Comparison of ENCODE assay signal across 9 mouse cellular contexts in the genomic region with DNA sequence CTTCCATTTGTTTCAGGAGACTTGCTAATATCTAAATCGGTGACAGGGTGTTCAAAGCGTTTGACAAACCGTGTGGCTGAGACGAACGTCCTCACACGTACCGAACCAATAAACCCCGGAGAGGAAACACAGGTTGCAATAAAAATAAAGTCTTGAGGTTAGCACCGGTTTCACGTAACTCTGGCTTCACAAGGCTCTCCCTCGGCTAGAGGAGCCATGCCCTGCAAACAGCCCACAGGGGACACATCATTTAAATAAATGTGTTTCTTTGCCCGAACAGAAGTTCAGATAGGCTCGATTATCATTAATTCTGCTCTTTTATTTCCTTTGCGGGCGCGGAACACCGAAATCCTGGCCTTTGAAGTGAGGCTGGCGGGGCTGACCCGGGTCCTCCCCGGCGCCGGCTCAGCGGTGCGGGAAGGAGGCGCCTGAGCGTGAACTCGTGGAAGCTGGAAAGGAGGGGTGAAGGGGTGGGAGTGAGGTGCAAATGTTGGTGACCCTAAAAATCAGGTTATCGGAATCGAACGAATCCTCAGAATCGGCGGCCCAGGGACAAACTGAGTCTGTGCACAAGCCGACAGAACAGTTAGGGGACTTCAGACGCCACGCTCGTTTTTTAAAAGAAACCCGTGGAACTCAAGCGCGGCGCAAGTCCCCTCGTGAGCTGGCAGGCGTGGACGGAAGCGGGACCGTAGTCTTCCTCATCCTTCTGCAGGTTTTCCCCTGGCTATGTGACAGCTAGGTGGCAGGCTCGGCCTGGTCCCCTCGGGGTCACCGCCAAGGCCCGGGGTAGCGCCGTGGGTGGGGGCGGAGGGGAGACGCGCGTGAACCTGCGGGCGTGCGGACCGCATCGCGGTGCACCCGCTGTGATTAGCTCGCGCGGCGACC. TPM values are rescaled to one million over a fixed set of nuclear protein-coding genes. Genes with fewer than 3 reads are reported as not detected.
DNase-seq lines count a peak whose midpoint lies in the region; ATAC-seq and TF ChIP-seq lines count a peak whose summit lies in the region.
"Had no signal": no experiment of that assay in that cellular context is flagged by ENCODE, and none has a peak within 500 bp of the region (broad histone marks: within the 10 kb centered on the region; RNA-seq: fewer than 3 reads in every experiment).

No protein-coding gene starts in this region.

- H3K36me3 ChIP-seq in embryonic facial prominence, embryonic 10.5 days (replicated peaks) = no peaks in the 10 kb centered on the region
- no peaks in the 10 kb centered on the region for H3K36me3 ChIP-seq in heart, postnatal 0 days (replicated peaks; ENCODE audit: control insufficient read depth, insufficient read depth, low read length)
- H3K36me3 ChIP-seq in midbrain, embryonic 16.5 days (ENCODE audit: control insufficient read depth, insufficient read depth, low read length) = no peaks in the 10 kb centered on the region
- H3K36me3 ChIP-seq: G1E had no signal

- H3K9ac ChIP-seq in heart, postnatal 0 days (replicated peaks; ENCODE audit: low read depth, low read length) = 0 out of 2 replicates have a peak overlapping the region, but pooled peaks have one; percentile 33
- no peak overlapping the region for H3K9ac ChIP-seq in midbrain, embryonic 16.5 days (ENCODE audit: low read depth, low read length)

- H3K27ac ChIP-seq in gastrocnemius, adult 2 months = no peak overlapping the region; the same call in 1 of the 2 replicates
- peak overlapping the region; percentile 80 for H3K27ac ChIP-seq in embryonic facial prominence, embryonic 10.5 days (replicated peaks)
- H3K27ac ChIP-seq in heart, postnatal 0 days (ENCODE audit: low read depth) = no peak overlapping the region
- H3K27ac ChIP-seq in midbrain, embryonic 16.5 days (ENCODE audit: low read length) = no peak overlapping the region

- under 1% methylated on average over 66 of the region's 66 CpGs for WGBS in embryonic facial prominence, embryonic 10.5 days
- WGBS in heart, postnatal 0 days = under 1% methylated on average over 66 of the region's 66 CpGs
- WGBS in midbrain, embryonic 16.5 days = under 1% methylated on average over 66 of the region's 66 CpGs

- peaks cover 34% of the 10 kb centered on the region for H3K4me1 ChIP-seq in embryonic facial prominence, embryonic 10.5 days
- peaks cover 14% of the 10 kb centered on the region; the same call in 1 of the 2 replicates for H3K4me1 ChIP-seq in heart, postnatal 0 days (ENCODE audit: control insufficient read depth, insufficient read depth)
- H3K4me1 ChIP-seq in midbrain, embryonic 16.5 days (ENCODE audit: control insufficient read depth, insufficient read depth, low read length) = peaks cover 15% of the 10 kb centered on the region; the same call in 1 of the 2 replicates

- peak overlapping the region; percentile 80 for H3K4me2 ChIP-seq in heart, postnatal 0 days (ENCODE audit: low read depth, low read length)
- H3K4me2 ChIP-seq in midbrain, embryonic 16.5 days (ENCODE audit: low read length) = peak overlapping the region; percentile 76

- intact Hi-C loops in gastrocnemius, adult 2 months (cut with DNase I) = no loop called here
- intact Hi-C loops in gastrocnemius, postnatal 14 days (cut with DNase I; ENCODE audit: low total_unique reads) = no loop called here

- no peaks in the 10 kb centered on the region for H3K9me3 ChIP-seq in embryonic facial prominence, embryonic 10.5 days
- no peaks in the 10 kb centered on the region for H3K9me3 ChIP-seq in heart, postnatal 0 days (replicated peaks; ENCODE audit: control insufficient read depth, low read length)
- no peaks in the 10 kb centered on the region for H3K9me3 ChIP-seq in midbrain, embryonic 16.5 days (replicated peaks; ENCODE audit: control insufficient read depth, low read length, poor library complexity, severe bottlenecking)

- H3K4me3 ChIP-seq in gastrocnemius, adult 2 months = peak overlapping the region; percentile 76
- H3K4me3 ChIP-seq in embryonic facial prominence, embryonic 10.5 days = peak overlapping the region; percentile 67
- H3K4me3 ChIP-seq in heart, postnatal 0 days (ENCODE audit: low read depth, low read length) = peak overlapping the region; percentile 50
- peak overlapping the region; percentile 45 for H3K4me3 ChIP-seq in midbrain, embryonic 16.5 days (ENCODE audit: low read depth, low read length)

- peak; percentile 54 for ATAC-seq in heart, postnatal 0 days (ENCODE audit: insufficient read depth, low read depth)
- no peak; the same call in 1 of the 2 replicates for ATAC-seq in midbrain, embryonic 16.5 days

- peaks cover 93% of the 10 kb centered on the region for H3K27me3 ChIP-seq in embryonic facial prominence, embryonic 10.5 days (replicated peaks; ENCODE audit: low read depth, poor library complexity, severe bottlenecking)
- H3K27me3 ChIP-seq in heart, postnatal 0 days (ENCODE audit: control insufficient read depth, insufficient read depth, low read length) = peaks cover 76% of the 10 kb centered on the region
- peaks cover 54% of the 10 kb centered on the region for H3K27me3 ChIP-seq in midbrain, embryonic 16.5 days (ENCODE audit: control insufficient read depth, insufficient read depth, low read depth, low read length)

- peak; percentile 24 for DNase-seq in gastrocnemius, adult 2 months
- no peak for DNase-seq in gastrocnemius, postnatal 14 days
- DNase-seq in CD4-positive, CD25-positive, alpha-beta regulatory T cell, adult 2 months (ENCODE audit: low read depth, low spot score) = peak; percentile 22
- DNase-seq in embryonic facial prominence, embryonic 10.5 days (ENCODE audit: low spot score) = peak; percentile 69
- peak; percentile 38 for DNase-seq in heart, postnatal 0 days (ENCODE audit: low spot score)
- peak; percentile 44 to 58 for DNase-seq in kidney, postnatal 4 days
- DNase-seq in frontal cortex, postnatal 36 days (ENCODE audit: low spot score in 2 of 2) = no peak

- no peak for TF ChIP-seq EP300 in heart, postnatal 0 days (IDR thresholded peaks at IDR 0.05; ENCODE audit: low read depth)

- no peak for TF ChIP-seq CTCF in gastrocnemius, adult 2 months (IDR thresholded peaks at IDR 0.05)
- TF ChIP-seq CTCF in heart, postnatal 0 days (IDR thresholded peaks at IDR 0.05; ENCODE audit: low read depth) = peak; percentile 30

RNA-seq across cellular contexts. Expression of gene Shisa3, which starts 0.5 kb away (rescaled TPM):
- total RNA-seq in gastrocnemius, adult 2 months (2021) = 1 to 10 TPM; 1.2 to 1.4 TPM
- total RNA-seq in gastrocnemius, postnatal 14 days (2021) = 1 to 10 TPM; 2.1 to 2.2 TPM
- 3.5 and 6.7 TPM in 2 replicates for polyA plus RNA-seq in embryonic facial prominence, embryonic 10.5 days (2016; fragmentation: Nextera tagmentation; extraction: Ambion mirVana)
- 1.6 and 4.3 TPM in 2 replicates for total RNA-seq in heart, postnatal 0 days (2014; rRNA removed; ENCODE audit: low replicate concordance)
- 0.67 and 1.1 TPM in 2 replicates for polyA plus RNA-seq in heart, postnatal 0 days (2015; fragmentation: Nextera tagmentation; extraction: Ambion mirVana)
- polyA plus RNA-seq in midbrain, embryonic 16.5 days (2015; fragmentation: Nextera tagmentation; extraction: Ambion mirVana) = 16.3 and 19.5 TPM in 2 replicates
- polyA plus RNA-seq: G1E had no signal

Comparison
In these comparisons a context has a peak if more than half of its experiments do, and no peak if none do; other contexts are left out.
1. DNase-seq: peak in gastrocnemius, adult 2 months (single experiment), CD4-positive, CD25-positive, alpha-beta regulatory T cell, adult 2 months (single experiment), embryonic facial prominence, embryonic 10.5 days (single experiment), heart, postnatal 0 days (single experiment) and kidney, postnatal 4 days (2 of 2); none in gastrocnemius, postnatal 14 days (single experiment) and frontal cortex, postnatal 36 days (0 of 2).
2. Peak in every context shown above with its lines, with median percentiles within 50 percentile points of each other: H3K4me3 ChIP-seq.